Mouse (Mus musculus) bone marrow, adult 2 months (tissue): ENCODE measurements around the gene Fras1.

Experiments used
- CTCF ChIP-seq: fragments of 200-500 bp; IDR thresholded peaks from 2 replicates; pipeline ENCODE4 v1.5.1; 2011; ENCODE audit warnings: low read length, control low read depth; ENCODE audit not compliant: control insufficient read depth, insufficient read depth
- POLR2A ChIP-seq: fragments of 200-500 bp; IDR thresholded peaks from 2 replicates; pipeline ENCODE4 v1.6.1; 2011; ENCODE audit warnings: low read depth, mild to moderate bottlenecking, control low read depth, low read length, borderline replicate concordance; ENCODE audit not compliant: control insufficient read depth

DNA sequence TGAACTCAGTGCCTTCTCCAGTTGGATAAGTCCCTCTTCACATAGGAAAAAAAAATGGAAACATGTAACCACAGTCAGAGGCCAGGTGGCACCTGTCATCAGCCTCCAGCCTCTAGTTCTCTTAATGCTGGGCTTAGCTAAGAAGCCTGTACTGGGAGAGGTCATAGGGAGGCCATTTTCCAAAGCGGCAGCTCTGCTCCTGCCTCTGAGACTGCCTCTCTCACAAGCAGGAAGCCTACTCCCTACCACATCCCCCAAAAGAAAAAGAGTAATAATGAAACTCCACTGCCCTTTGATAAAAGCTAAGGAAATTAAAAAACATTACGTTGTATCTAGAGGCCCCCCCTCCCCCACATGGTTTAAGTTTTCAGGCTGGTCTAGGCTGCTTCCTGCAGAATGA lies 309.0 kb downstream of the Fras1 start:
- no peak for TF ChIP-seq CTCF
- no peak for TF ChIP-seq POLR2A
